Mouse (Mus musculus) heart, postnatal 10 days (tissue): ENCODE data around the gene Lrrc55. TPM values are rescaled to one million over a fixed set of nuclear protein-coding genes. Genes with fewer than 3 reads are reported as not detected.

Experiments used
- DNase-seq, 2 experiments: peaks; one replicate each; pipeline ENCODE4 v3.0.0; 2021
- intact Hi-C: fragments of 180-260 bp; cut with DNase I; formaldehyde crosslinking; loops from one replicate; pipeline ENCODE4 v1.15.1; 2025
- total RNA-seq, 2 experiments: library from RNA; stranded (reverse); gene quantifications; 2 replicates each; pipeline ENCODE4 v1.2.3; 2021

The Lrrc55 gene
- total RNA-seq, 2 experiments from 2014 or later: 3.5 to 6.3 TPM

GRCm38 (mm10) chr2:85136831-85137520, 60.0 kb downstream of the Lrrc55 start:
- DNase-seq: peak in 1 of 2 experiments; percentile 9
- intact Hi-C loops: loop anchor here (5.0 kb wide), 1 partner anchor 35 kb away; no protein-coding TSS in a partner anchor

- intact Hi-C loops: loop anchor here (5.0 kb wide), 1 partner anchor 36 kb away; no protein-coding TSS in a partner anchor
- DNase-seq: peak; percentile 47 to 61
These were observed 60.9 kb downstream of the Lrrc55 start, which contains the start of gene Aplnr for GRCm38 (mm10) chr2:85136089-85136488. Aplnr (plus strand) TSS chr2:85136225.

- DNase-seq: no peak
- intact Hi-C loops: loop anchor here (5.0 kb wide), 1 partner anchor 37 kb away; no protein-coding TSS in a partner anchor
These were observed 61.9 kb downstream of the Lrrc55 start for GRCm38 (mm10) chr2:85135099-85135498.

GRCm38 (mm10) chr2:85132204-85132603, 64.8 kb downstream of the Lrrc55 start:
- peak in 1 of 2 experiments; percentile 42 for DNase-seq
- intact Hi-C loops: no loop called here

- peak in 1 of 2 experiments; percentile 37 for DNase-seq
- intact Hi-C loops: no loop called here
These were observed 65.3 kb downstream of the Lrrc55 start for GRCm38 (mm10) chr2:85131724-85132123.

GRCm38 (mm10) chr2:85131226-85131625, 65.8 kb downstream of the Lrrc55 start:
- intact Hi-C loops: no loop called here

GRCm38 (mm10) chr2:85129496-85129971, 67.5 kb downstream of the Lrrc55 start:
- intact Hi-C loops: loop anchor here (2.0 to 10.0 kb wide), 2 partner anchors 49 to 595 kb away; no protein-coding TSS in a partner anchor
- peak; percentile 51 to 58 for DNase-seq

More at GRCm38 (mm10) chr2:85131226-85131625, 65.8 kb downstream of the Lrrc55 start:
- DNase-seq: peak in 1 of 2 experiments; percentile 1

GRCm38 (mm10) chr2:85123869-85124535, 73.0 kb downstream of the Lrrc55 start:
- peak; percentile 81 to 84 for DNase-seq

GRCm38 (mm10) chr2:85123187-85123868, 73.7 kb downstream of the Lrrc55 start:
- DNase-seq: peak; percentile 54 to 65
- intact Hi-C loops: loop anchor here (1.0 to 10.0 kb wide), 3 partner anchors 123 to 601 kb away; no protein-coding TSS in a partner anchor

More at GRCm38 (mm10) chr2:85123869-85124535, 73.0 kb downstream of the Lrrc55 start:
- intact Hi-C loops: loop anchor here (1.0 to 10.0 kb wide), 3 partner anchors 122 to 601 kb away; no protein-coding TSS in a partner anchor

Other genes starting within 250 kb of the Lrrc55 start
- under 1 TPM in 1 of 2 experiments, not detected in 1; 0.55 TPM for gene Prg2, start 216.7 kb downstream of the Lrrc55 start, total RNA-seq
- not detected for gene Prg3, start 209.0 kb downstream of the Lrrc55 start, total RNA-seq
- 10 to 100 TPM; 68.5 to 69.0 TPM for gene Ssrp1, start 160.0 kb downstream of the Lrrc55 start, total RNA-seq
- gene P2rx3, start 159.7 kb downstream of the Lrrc55 start, total RNA-seq: under 1 TPM; 0.24 to 0.42 TPM
- 100 to 1,000 TPM; 100 to 108 TPM for gene Tnks1bp1, start 149.2 kb downstream of the Lrrc55 start, total RNA-seq
- gene Aplnr, start 61.0 kb downstream of the Lrrc55 start, total RNA-seq: 100 to 1,000 TPM; 149 to 219 TPM
- gene Olfr987, start 142.1 kb upstream of the Lrrc55 start, total RNA-seq: not detected
- not detected for gene Olfr988, start 166.0 kb upstream of the Lrrc55 start, total RNA-seq
- not detected for gene Olfr992, start 212.3 kb upstream of the Lrrc55 start, total RNA-seq
- not detected for gene Olfr993, start 217.7 kb upstream of the Lrrc55 start, total RNA-seq
- not detected for gene Olfr994, start 239.3 kb upstream of the Lrrc55 start, total RNA-seq
- gene Olfr995, start 246.4 kb upstream of the Lrrc55 start, total RNA-seq: not detected